Mouse (Mus musculus) lung, adult 2 months (tissue): ENCODE results near the gene Gstk1.

Experiments used
- CTCF ChIP-seq: fragments of 200-500 bp; IDR thresholded peaks from 2 replicates; pipeline ENCODE4 v1.5.1; 2011; ENCODE audit warnings: mild to moderate bottlenecking, low read length, control low read depth; ENCODE audit not compliant: insufficient read depth
- POLR2A ChIP-seq: fragments of 200-500 bp; IDR thresholded peaks from 2 replicates; pipeline ENCODE4 v1.6.1; 2011; ENCODE audit warnings: low read depth, mild to moderate bottlenecking, control low read depth, low read length, borderline replicate concordance; ENCODE audit errors: extremely low read depth

GRCm38 (mm10) chr6:42215028-42215427 is 30.7 kb upstream of the Gstk1 start, which contains the start of gene Tas2r144:
- TF ChIP-seq CTCF = no peak
- TF ChIP-seq POLR2A = no peak
